Mouse (Mus musculus) neural tube, embryonic 11.5 days (tissue): ENCODE results near the gene Sorcs2. TPM values are rescaled to one million over a fixed set of nuclear protein-coding genes. Genes with fewer than 3 reads are reported as not detected.

Source experiments
- ATAC-seq: fragments of 200-750 bp; cut with Nextera tagmentation; 2 replicates; pipeline ENCODE4 v1.8.0; 2017; ENCODE audit warnings: moderate number of reproducible peaks, mild to moderate bottlenecking, moderate TSS enrichment, moderate library complexity; ENCODE audit not compliant: insufficient read depth, low FRiP score, low TSS enrichment
- DNase-seq: peaks from one replicate; pipeline ENCODE4 v3.0.0-alpha.2; 2015; ENCODE audit warnings: low spot score
- H3K27ac ChIP-seq: fragments of 300-500 bp; sonication (generic); 2 replicates; pipeline ENCODE4 v1.5.1; 2014; ENCODE audit warnings: low read depth, mild to moderate bottlenecking, low read length
- H3K27me3 ChIP-seq: fragments of 300-500 bp; sonication (generic); 2 replicates; pipeline ENCODE4 v1.6.1; 2014; ENCODE audit warnings: mild to moderate bottlenecking, low read length, mixed read lengths; ENCODE audit not compliant: control insufficient read depth, insufficient read depth
- H3K36me3 ChIP-seq: fragments of 300-500 bp; sonication (generic); 2 replicates; pipeline ENCODE4 v1.6.1; 2014; ENCODE audit warnings: mild to moderate bottlenecking, low read length, moderate library complexity, mixed read lengths; ENCODE audit not compliant: control insufficient read depth, insufficient read depth
- H3K4me1 ChIP-seq: fragments of 300-500 bp; sonication (generic); 2 replicates; pipeline ENCODE4 v1.6.1; 2014; ENCODE audit warnings: low read length, mixed read lengths; ENCODE audit not compliant: control insufficient read depth, insufficient read depth
- H3K4me2 ChIP-seq: fragments of 300-500 bp; sonication (generic); 2 replicates; pipeline ENCODE4 v1.6.1; 2014; ENCODE audit warnings: low read depth, mild to moderate bottlenecking, moderate library complexity
- H3K4me3 ChIP-seq: fragments of 300-500 bp; sonication (generic); 2 replicates; pipeline ENCODE4 v1.5.1; 2014; ENCODE audit warnings: low read depth, low read length
- H3K9ac ChIP-seq: fragments of 300-500 bp; sonication (generic); 2 replicates; pipeline ENCODE4 v1.6.1; 2014; ENCODE audit warnings: mild to moderate bottlenecking, low read length
- H3K9me3 ChIP-seq: fragments of 300-500 bp; sonication (generic); 2 replicates; pipeline ENCODE4 v1.6.1; 2016; ENCODE audit warnings: low read length; ENCODE audit not compliant: control insufficient read depth
- WGBS: fragments of 180-500 bp; shearing (Covaris S2); extraction: QIAGEN DNeasy Blood & Tissue Kit; methylation state at CpG from one replicate; pipeline ENCODE4 v1.1.7; 2014; 5-methylcytosine and 5-hydroxymethylcytosine counted together
- polyA plus RNA-seq: library from polyadenylated mRNA; unstranded; fragments of >200 nt; fragmentation: Nextera tagmentation; extraction: Ambion mirVana; gene quantifications from 2 replicates; pipeline ENCODE4 v1.2.1, GENCODE M21; 2014

The Sorcs2 gene
- polyA plus RNA-seq, 1 experiment from 2014 or later = 9.1 TPM

- peaks cover 4% of the 10 kb centered on the region; the same call in 1 of the 2 replicates for H3K4me1 ChIP-seq
- no peaks in the 10 kb centered on the region for H3K27me3 ChIP-seq
- no peaks in the 10 kb centered on the region for H3K36me3 ChIP-seq
- DNase-seq (no peak), ATAC-seq (no peak)
- no peaks in the 10 kb centered on the region for H3K9me3 ChIP-seq
- H3K4me2 ChIP-seq = no peak overlapping the region
- no peak overlapping the region for H3K27ac ChIP-seq
- 84% methylated on average over 4 of the region's 4 CpGs for WGBS
- no peak overlapping the region for H3K9ac ChIP-seq
- H3K4me3 ChIP-seq = no peak overlapping the region
Observed at GRCm38 (mm10) chr5:36382721-36383120, 15.2 kb downstream of the Sorcs2 start.

GRCm38 (mm10) chr5:36382134-36382693 is 15.7 kb downstream of the Sorcs2 start:
- no peaks in the 10 kb centered on the region for H3K36me3 ChIP-seq
- no peak overlapping the region for H3K4me2 ChIP-seq
- no peak overlapping the region for H3K27ac ChIP-seq
- 77% methylated on average over 8 of the region's 8 CpGs for WGBS
- H3K9ac ChIP-seq = no peak overlapping the region
- ATAC-seq (no peak), DNase-seq (no peak)
- no peaks in the 10 kb centered on the region for H3K27me3 ChIP-seq
- no peaks in the 10 kb centered on the region for H3K9me3 ChIP-seq
- peaks cover 4% of the 10 kb centered on the region; the same call in 1 of the 2 replicates for H3K4me1 ChIP-seq
- no peak overlapping the region for H3K4me3 ChIP-seq

GRCm38 (mm10) chr5:36379938-36380511 is 17.9 kb downstream of the Sorcs2 start:
- no peaks in the 10 kb centered on the region for H3K36me3 ChIP-seq
- peaks cover 15% of the 10 kb centered on the region for H3K4me1 ChIP-seq
- WGBS = 85% methylated on average over 6 of the region's 6 CpGs
- no peaks in the 10 kb centered on the region for H3K27me3 ChIP-seq
- H3K4me2 ChIP-seq = no peak overlapping the region
- ATAC-seq (no peak), DNase-seq (no peak)
- H3K27ac ChIP-seq = no peak overlapping the region
- no peaks in the 10 kb centered on the region for H3K9me3 ChIP-seq
- no peak overlapping the region for H3K9ac ChIP-seq
- H3K4me3 ChIP-seq = no peak overlapping the region

- H3K4me2 ChIP-seq = no peak overlapping the region
- H3K9me3 ChIP-seq = no peaks in the 10 kb centered on the region
- ATAC-seq (no peak), DNase-seq (no peak)
- no peaks in the 10 kb centered on the region for H3K36me3 ChIP-seq
- H3K4me3 ChIP-seq = no peak overlapping the region
- no peaks in the 10 kb centered on the region for H3K27me3 ChIP-seq
- no peak overlapping the region for H3K9ac ChIP-seq
- peaks cover 20% of the 10 kb centered on the region for H3K4me1 ChIP-seq
- WGBS = 89% methylated on average over 2 of the region's 2 CpGs
- no peak overlapping the region for H3K27ac ChIP-seq
Observed at GRCm38 (mm10) chr5:36378370-36378738, 19.6 kb downstream of the Sorcs2 start.

- Histone ChIP-seq H3K9me3 (no peaks in the 10 kb centered on the region), H3K27me3 (no peaks in the 10 kb centered on the region), H3K9ac (no peak overlapping the region), H3K36me3 (no peaks in the 10 kb centered on the region), H3K4me2 (no peak overlapping the region), H3K4me1 (peaks cover 27% of the 10 kb centered on the region), H3K27ac (no peak overlapping the region), H3K4me3 (no peak overlapping the region)
- 79% methylated on average over 8 of the region's 8 CpGs for WGBS
- DNase-seq (no peak), ATAC-seq (no peak)
Observed at GRCm38 (mm10) chr5:36377456-36378369, 20.2 kb downstream of the Sorcs2 start.

- peaks cover 31% of the 10 kb centered on the region for H3K4me1 ChIP-seq
- no peak overlapping the region for H3K4me3 ChIP-seq
- DNase-seq = peak; percentile 72
- ATAC-seq = peak; percentile 31; the same call in 1 of the 2 replicates
- H3K9ac ChIP-seq = no peak overlapping the region
- H3K36me3 ChIP-seq = no peaks in the 10 kb centered on the region
- H3K27ac ChIP-seq = no peak overlapping the region; the same call in 1 of the 2 replicates
- H3K9me3 ChIP-seq = no peaks in the 10 kb centered on the region
- WGBS = 40% methylated on average over 8 of the region's 8 CpGs
- H3K27me3 ChIP-seq = no peaks in the 10 kb centered on the region
- no peak overlapping the region for H3K4me2 ChIP-seq
Observed at GRCm38 (mm10) chr5:36375886-36376285, 22.1 kb downstream of the Sorcs2 start.

GRCm38 (mm10) chr5:36374221-36375050 is 23.5 kb downstream of the Sorcs2 start:
- no peak overlapping the region for H3K4me3 ChIP-seq
- H3K9ac ChIP-seq = no peak overlapping the region
- H3K27me3 ChIP-seq = no peaks in the 10 kb centered on the region
- ATAC-seq (no peak), DNase-seq (no peak)
- no peak overlapping the region for H3K27ac ChIP-seq
- no peaks in the 10 kb centered on the region for H3K36me3 ChIP-seq
- no peak overlapping the region for H3K4me2 ChIP-seq
- no peaks in the 10 kb centered on the region for H3K9me3 ChIP-seq
- WGBS = 37% methylated on average over 19 of the region's 19 CpGs
- H3K4me1 ChIP-seq = peaks cover 33% of the 10 kb centered on the region

GRCm38 (mm10) chr5:36373246-36373891 is 24.6 kb downstream of the Sorcs2 start:
- H3K27me3 ChIP-seq = no peaks in the 10 kb centered on the region
- H3K9ac ChIP-seq = no peak overlapping the region
- 8% methylated on average over 11 of the region's 11 CpGs for WGBS
- H3K4me2 ChIP-seq = no peak overlapping the region
- DNase-seq (peak; percentile 62), ATAC-seq (0 out of 2 replicates have a peak, but pooled peaks have one; percentile 35)
- H3K36me3 ChIP-seq = no peaks in the 10 kb centered on the region
- H3K27ac ChIP-seq = peak overlapping the region; percentile 47
- H3K4me3 ChIP-seq = no peak overlapping the region
- peaks cover 44% of the 10 kb centered on the region for H3K4me1 ChIP-seq
- H3K9me3 ChIP-seq = no peaks in the 10 kb centered on the region
